Mouse (Mus musculus): Measurements from ENCODE around the gene Sirt4. TPM values are rescaled to one million over a fixed set of nuclear protein-coding genes. Genes with fewer than 3 reads are reported as not detected.
A peak's percentile ranks its signal among the peaks of the same experiment; 100 is the strongest.

Sirt4 gene
- polyA plus RNA-seq, 1 experiment from 2014 or later: 24.7 TPM

GRCm38 (mm10) chr5:115476107-115476727, 8.3 kb downstream of the Sirt4 start:
- peak overlapping the region; percentile 58; the same call in 1 of the 2 replicates for H3K9ac ChIP-seq

GRCm38 (mm10) chr5:115475337-115476106, 9.0 kb downstream of the Sirt4 start:
- H3K4me1 ChIP-seq: peaks cover 12% of the 10 kb centered on the region
- peak overlapping the region; percentile 58 for H3K9ac ChIP-seq
- no peaks in the 10 kb centered on the region for H3K9me3 ChIP-seq (replicated peaks)
- peak overlapping the region; percentile 62 for H3K4me2 ChIP-seq
- peak overlapping the region; percentile 40 for H3K4me3 ChIP-seq
- peaks cover 11% of the 10 kb centered on the region for H3K27me3 ChIP-seq
- H3K36me3 ChIP-seq (ENCODE audit: poor library complexity, severe bottlenecking): no peaks in the 10 kb centered on the region; the same call in 1 of the 2 replicates
- peak; percentile 85 for ATAC-seq
- WGBS: 5% methylated on average over 22 of the region's 22 CpGs
- H3K27ac ChIP-seq: 0 out of 2 replicates have a peak overlapping the region, but pooled peaks have one; percentile 31

More at GRCm38 (mm10) chr5:115476107-115476727, 8.3 kb downstream of the Sirt4 start:
- Histone ChIP-seq H3K36me3 (ENCODE audit: poor library complexity, severe bottlenecking) (no peaks in the 10 kb centered on the region; the same call in 1 of the 2 replicates), H3K4me3 (peak overlapping the region; percentile 40), H3K27ac (0 out of 2 replicates have a peak overlapping the region, but pooled peaks have one; percentile 10), H3K27me3 (peaks cover 18% of the 10 kb centered on the region), H3K4me2 (peak overlapping the region; percentile 62), H3K4me1 (peaks cover 12% of the 10 kb centered on the region), H3K9me3 (replicated peaks) (no peaks in the 10 kb centered on the region)
- 38% methylated on average over 12 of the region's 12 CpGs for WGBS
- 0 out of 2 replicates have a peak, but pooled peaks have one; percentile 31 for ATAC-seq

DNA sequence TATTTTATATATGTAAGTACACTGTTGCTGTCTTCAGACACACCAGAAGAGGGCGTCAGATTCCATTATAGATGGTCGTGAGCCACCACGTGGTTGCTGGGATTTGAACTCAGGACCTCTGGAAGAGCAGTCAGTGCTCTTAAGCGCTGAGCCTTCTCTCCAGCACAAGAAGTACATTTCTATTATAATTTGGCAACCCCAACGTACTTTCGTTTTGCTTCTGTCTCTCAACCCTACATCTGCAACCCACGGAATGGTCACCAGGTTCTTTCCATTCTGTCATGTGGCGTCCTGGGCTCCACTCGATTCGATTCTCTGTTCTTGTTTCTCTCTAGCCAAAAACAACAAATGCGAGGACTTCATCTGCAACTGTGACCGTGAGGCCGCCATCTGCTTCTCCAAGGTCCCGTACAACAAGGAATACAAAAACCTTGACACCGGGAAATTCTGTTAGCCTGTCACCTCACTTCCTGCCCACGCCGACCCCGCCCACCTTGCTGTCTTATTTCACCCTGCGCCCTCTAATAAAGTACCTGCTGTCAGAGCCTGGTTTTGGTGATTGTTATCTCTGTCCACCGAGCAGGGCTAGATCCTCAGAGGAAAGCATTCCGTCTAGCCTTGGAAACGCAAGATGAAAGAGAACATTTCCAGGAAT, 10.2 kb downstream of the Sirt4 start:
- Histone ChIP-seq H3K4me2 (no peak overlapping the region), H3K4me3 (no peak overlapping the region), H3K9ac (no peak overlapping the region), H3K36me3 (ENCODE audit: poor library complexity, severe bottlenecking) (no peaks in the 10 kb centered on the region; the same call in 1 of the 2 replicates), H3K4me1 (peaks cover 7% of the 10 kb centered on the region; the same call in 1 of the 2 replicates), H3K9me3 (replicated peaks) (no peaks in the 10 kb centered on the region), H3K27me3 (peaks cover under 1% of the 10 kb centered on the region; the same call in 1 of the 2 replicates), H3K27ac (no peak overlapping the region)
- no peak for ATAC-seq
- 79% methylated on average over 22 of the region's 22 CpGs for WGBS

GRCm38 (mm10) chr5:115473191-115473590, 11.3 kb downstream of the Sirt4 start:
- no peak overlapping the region for H3K4me3 ChIP-seq
- H3K27ac ChIP-seq: no peak overlapping the region
- H3K4me1 ChIP-seq: peaks cover 7% of the 10 kb centered on the region; the same call in 1 of the 2 replicates
- ATAC-seq: no peak
- H3K9ac ChIP-seq: no peak overlapping the region
- H3K27me3 ChIP-seq: no peaks in the 10 kb centered on the region
- WGBS: 74% methylated on average over 10 of the region's 10 CpGs
- no peaks in the 10 kb centered on the region; the same call in 1 of the 2 replicates for H3K36me3 ChIP-seq (ENCODE audit: poor library complexity, severe bottlenecking)
- H3K9me3 ChIP-seq (replicated peaks): no peaks in the 10 kb centered on the region
- no peak overlapping the region for H3K4me2 ChIP-seq

DNA sequence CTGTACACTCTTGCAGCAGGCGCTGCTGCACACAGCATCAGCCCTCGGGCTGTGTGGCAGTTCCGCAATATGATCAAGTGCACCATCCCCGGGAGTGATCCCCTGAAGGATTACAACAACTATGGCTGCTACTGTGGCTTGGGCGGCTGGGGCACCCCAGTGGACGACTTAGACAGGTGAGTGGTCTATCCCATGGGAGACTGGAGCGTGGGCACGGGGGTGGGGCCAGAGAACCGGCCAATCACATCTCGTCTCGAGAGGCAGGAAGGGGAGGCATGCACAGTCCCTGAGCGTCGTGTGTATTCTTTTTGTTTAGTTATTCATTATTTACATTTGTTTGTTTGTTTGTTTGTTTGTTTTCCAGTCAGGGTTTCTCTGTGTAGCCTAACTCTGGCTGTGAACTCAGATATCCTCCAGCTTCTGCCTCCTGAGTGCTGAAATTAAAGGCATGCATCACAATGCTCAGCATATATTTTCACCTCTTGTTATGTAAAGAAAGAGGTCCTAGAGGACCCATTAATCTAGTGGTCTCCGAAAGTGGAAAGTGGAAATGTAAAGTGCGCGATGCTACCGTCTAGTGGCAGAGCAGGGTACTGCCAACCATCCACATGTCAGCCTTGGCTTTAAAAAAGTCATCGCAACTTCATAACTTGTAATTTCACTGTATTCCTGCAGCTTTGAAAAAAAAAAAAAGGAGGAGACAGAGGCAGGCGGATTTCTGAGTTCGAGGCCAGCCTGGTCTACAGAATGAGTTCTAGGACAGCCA, 13.6 kb downstream of the Sirt4 start:
- H3K9ac ChIP-seq: no peak overlapping the region
- ATAC-seq: no peak
- peaks cover 7% of the 10 kb centered on the region; the same call in 1 of the 2 replicates for H3K4me1 ChIP-seq
- H3K27me3 ChIP-seq: no peaks in the 10 kb centered on the region
- no peak overlapping the region for H3K27ac ChIP-seq
- no peak overlapping the region for H3K4me3 ChIP-seq
- H3K4me2 ChIP-seq: no peak overlapping the region
- no peaks in the 10 kb centered on the region for H3K36me3 ChIP-seq (ENCODE audit: poor library complexity, severe bottlenecking)
- WGBS: 39% methylated on average over 20 of the region's 20 CpGs
- H3K9me3 ChIP-seq (replicated peaks): no peaks in the 10 kb centered on the region

DNA sequence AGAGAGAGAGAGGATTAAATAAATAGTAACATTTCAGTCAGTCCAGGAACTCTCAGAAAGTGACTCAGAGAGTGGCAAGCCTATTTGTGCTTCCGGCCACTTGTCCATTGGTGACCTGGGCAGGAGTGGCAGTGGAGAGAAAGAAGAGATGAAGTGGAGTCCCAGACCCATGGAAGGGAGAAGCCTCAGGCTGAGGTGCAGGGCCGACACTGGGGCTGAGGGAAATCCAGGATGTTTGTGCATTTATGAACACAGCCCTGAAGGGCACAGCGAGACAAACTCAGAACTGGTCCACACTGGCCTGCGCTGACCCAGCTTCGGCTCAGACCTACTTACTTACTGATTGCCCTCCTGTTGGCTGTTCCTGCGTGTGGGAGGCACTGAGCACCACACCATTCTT, 14.7 kb downstream of the Sirt4 start:
- Histone ChIP-seq H3K4me3 (no peak overlapping the region), H3K36me3 (ENCODE audit: poor library complexity, severe bottlenecking) (no peaks in the 10 kb centered on the region), H3K9me3 (replicated peaks) (no peaks in the 10 kb centered on the region), H3K4me2 (no peak overlapping the region), H3K9ac (no peak overlapping the region), H3K27me3 (no peaks in the 10 kb centered on the region), H3K27ac (no peak overlapping the region), H3K4me1 (no peaks in the 10 kb centered on the region)
- 74% methylated on average over 6 of the region's 6 CpGs for WGBS
- no peak for ATAC-seq

DNA sequence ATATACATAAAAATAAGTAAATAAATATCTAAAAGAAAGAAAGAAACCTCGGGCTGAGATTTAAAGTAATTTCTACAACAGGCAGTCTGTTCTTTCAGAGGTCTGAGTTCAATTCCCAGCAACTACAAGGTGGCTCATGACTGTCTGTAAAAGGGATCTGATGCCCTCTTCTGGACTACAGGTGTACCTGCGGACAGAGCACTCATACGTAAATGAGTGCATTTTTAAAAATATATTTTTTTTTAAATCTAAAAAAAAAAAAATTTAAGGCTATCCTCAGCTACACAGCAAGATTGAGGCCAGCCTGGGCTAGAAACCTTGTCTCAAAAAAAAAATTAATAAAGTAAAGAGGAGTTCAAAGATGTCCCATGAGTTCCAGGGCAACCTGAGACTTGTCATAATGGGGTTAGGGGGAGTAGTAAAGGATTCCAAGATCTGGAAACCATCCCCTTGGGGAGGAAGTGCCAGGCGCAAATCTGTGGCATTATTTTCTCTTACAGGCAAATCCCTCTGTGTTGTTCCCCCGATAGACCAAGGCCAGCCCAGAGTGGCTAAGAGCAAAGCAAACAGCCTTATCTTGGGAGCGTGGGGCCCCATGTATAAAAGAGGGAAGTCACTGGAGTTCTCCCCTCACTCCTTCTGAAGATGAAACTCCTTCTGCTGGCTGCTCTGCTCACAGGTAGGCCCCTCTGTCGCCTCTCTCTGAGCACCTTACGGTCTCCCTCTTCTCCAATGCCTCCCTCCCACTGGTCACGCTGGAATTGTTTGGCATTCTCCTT, 18.7 kb downstream of the Sirt4 start, which contains the start of gene Pla2g1b:
Gene Pla2g1b, plus strand, starts transcription at position 621 of the 779 bp plus-strand sequence.
- H3K4me3 ChIP-seq: no peak within 1 kb of the TSS
- H3K27me3 ChIP-seq: no peaks in the 10 kb centered on the region
- no peak within 1 kb of the TSS for H3K4me2 ChIP-seq
- no peak within 1 kb of the TSS for H3K9ac ChIP-seq
- no peaks in the 10 kb centered on the region for H3K4me1 ChIP-seq
- H3K9me3 ChIP-seq (replicated peaks): no peaks in the 10 kb centered on the region; the same call in 1 of the 2 replicates
- ATAC-seq: no peak
- no peak within 1 kb of the TSS for H3K27ac ChIP-seq
- WGBS: 48% methylated on average over 9 of the region's 9 CpGs
- H3K36me3 ChIP-seq (ENCODE audit: poor library complexity, severe bottlenecking): no peaks in the 10 kb centered on the region

DNA sequence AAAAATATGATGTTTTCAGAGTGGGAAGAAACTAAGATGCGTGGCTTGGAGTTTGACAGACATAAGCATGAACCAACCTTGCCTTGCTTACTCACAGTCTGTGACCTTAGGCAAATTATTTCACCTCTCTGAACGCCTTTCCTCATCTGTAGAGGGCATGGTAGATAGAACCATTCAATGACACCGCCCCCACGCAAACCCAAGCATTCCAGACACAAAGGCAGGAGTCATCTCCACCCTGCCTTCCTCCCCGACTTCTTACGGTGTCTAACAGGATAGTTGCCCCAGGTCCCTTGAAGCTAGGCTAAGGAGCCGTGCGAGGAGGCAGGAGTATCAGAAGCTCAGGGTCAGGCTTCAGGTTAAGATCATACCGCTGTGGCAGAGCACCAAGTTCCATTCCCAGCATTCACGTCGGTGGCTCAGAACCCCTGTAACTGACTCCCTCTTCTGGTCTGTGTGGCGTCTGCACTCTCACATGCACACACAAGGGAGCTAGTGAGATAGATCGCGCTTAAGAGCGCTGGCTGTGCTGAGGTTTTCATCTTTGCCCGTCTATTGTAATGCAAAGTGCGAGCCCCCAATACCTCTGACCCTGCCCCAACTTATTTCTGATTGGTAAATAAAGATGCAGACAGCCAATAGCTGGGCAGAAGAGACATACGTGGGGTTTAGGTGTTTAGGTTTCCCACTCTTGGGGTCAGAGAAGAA, 20.0 kb downstream of the Sirt4 start:
- Histone ChIP-seq H3K4me1 (no peaks in the 10 kb centered on the region), H3K9me3 (replicated peaks) (no peaks in the 10 kb centered on the region; the same call in 1 of the 2 replicates), H3K9ac (no peak overlapping the region), H3K27ac (no peak overlapping the region), H3K27me3 (no peaks in the 10 kb centered on the region), H3K4me2 (no peak overlapping the region), H3K36me3 (ENCODE audit: poor library complexity, severe bottlenecking) (no peaks in the 10 kb centered on the region), H3K4me3 (no peak overlapping the region)
- 78% methylated on average over 18 of the region's 18 CpGs for WGBS
- no peak for ATAC-seq

GRCm38 (mm10) chr5:115458918-115459317, 25.6 kb downstream of the Sirt4 start:
- Histone ChIP-seq H3K9me3 (replicated peaks) (no peaks in the 10 kb centered on the region; the same call in 1 of the 2 replicates), H3K4me1 (no peaks in the 10 kb centered on the region), H3K36me3 (ENCODE audit: poor library complexity, severe bottlenecking) (peaks cover 11% of the 10 kb centered on the region), H3K4me3 (no peak overlapping the region), H3K9ac (no peak overlapping the region), H3K27ac (no peak overlapping the region), H3K27me3 (no peaks in the 10 kb centered on the region), H3K4me2 (no peak overlapping the region)
- no peak for ATAC-seq
- WGBS: 69% methylated on average over 13 of the region's 13 CpGs

DNA sequence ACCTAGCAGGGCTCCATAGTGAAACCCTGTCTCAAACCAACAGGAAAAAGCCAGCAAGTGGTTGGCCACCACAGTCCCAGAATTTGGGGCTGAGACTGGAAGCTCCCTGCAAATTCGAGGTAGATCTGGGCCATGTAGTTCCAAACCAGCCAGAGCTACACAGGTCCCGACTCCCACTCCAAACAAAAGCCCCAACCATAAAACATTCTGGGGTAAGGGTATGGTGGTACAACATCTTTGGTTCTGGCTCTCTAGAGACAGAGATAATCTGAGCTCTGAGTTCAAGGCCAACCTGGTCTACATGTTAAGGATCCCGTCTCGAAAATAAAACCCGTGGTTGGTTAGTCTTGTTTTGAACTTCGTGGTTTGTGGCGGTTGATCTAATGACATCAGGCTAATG, 28.7 kb downstream of the Sirt4 start:
- Histone ChIP-seq H3K9me3 (replicated peaks) (no peaks in the 10 kb centered on the region), H3K4me2 (no peak overlapping the region), H3K27ac (no peak overlapping the region), H3K36me3 (ENCODE audit: poor library complexity, severe bottlenecking) (peaks cover 41% of the 10 kb centered on the region), H3K4me3 (no peak overlapping the region), H3K9ac (no peak overlapping the region), H3K27me3 (no peaks in the 10 kb centered on the region), H3K4me1 (no peaks in the 10 kb centered on the region)
- 83% methylated on average over 7 of the region's 7 CpGs for WGBS
- no peak for ATAC-seq
